5 mouse cellular contexts compared by ENCODE assay signal in genomic region chrX:158984721-158985120, GRCm38 (mm10).
"Had no signal": no experiment of that assay in that cellular context is flagged by ENCODE, and none has a peak within 500 bp of the region (broad histone marks: within the 10 kb centered on the region; RNA-seq: fewer than 3 reads in every experiment).

No protein-coding gene starts in this region.

- DNase-seq: kidney, adult 2 months; kidney, postnatal 14 days; lung, adult 18-20 months; thymus, adult 2 months; thymus, postnatal 25 days had no signal
